Mouse (Mus musculus): ENCODE data around the gene Stag3. TPM values are rescaled to one million over a fixed set of nuclear protein-coding genes. Genes with fewer than 3 reads are reported as not detected.

Gene Stag3
- polyA plus RNA-seq, 1 experiment = 0.33 TPM

- 71% methylated on average over 2 of the region's 2 CpGs for WGBS
- no peak overlapping the region for H3K4me3 ChIP-seq (ENCODE audit: low read depth, low read length)
These were observed 19.6 kb downstream of the Stag3 start for GRCm38 (mm10) chr5:138299613-138300012.

GRCm38 (mm10) chr5:138312795-138313194 lies 32.8 kb downstream of the Stag3 start:
- H3K36me3 ChIP-seq (ENCODE audit: control insufficient read depth, insufficient read depth, low read length) = no peaks in the 10 kb centered on the region
- H3K4me1 ChIP-seq (ENCODE audit: control insufficient read depth, insufficient read depth, insufficient read length, low read length) = no peaks in the 10 kb centered on the region
- no peak overlapping the region for H3K27ac ChIP-seq (ENCODE audit: insufficient read depth, low read depth, low read length)
- H3K4me3 ChIP-seq (ENCODE audit: low read depth, low read length) = no peak overlapping the region
- 78% methylated on average over 3 of the region's 3 CpGs for WGBS
- H3K27me3 ChIP-seq (ENCODE audit: control insufficient read depth, insufficient read depth, low read length) = no peaks in the 10 kb centered on the region
- no peak for TF ChIP-seq POLR2A (IDR thresholded peaks at IDR 0.05; ENCODE audit: low read depth, low read length)
- no peak for TF ChIP-seq CTCF (IDR thresholded peaks at IDR 0.05; ENCODE audit: extremely low read depth, insufficient read length, insufficient replicate concordance, low read depth, low read length)

More at GRCm38 (mm10) chr5:138299613-138300012, 19.6 kb downstream of the Stag3 start:
- Histone ChIP-seq H3K27ac (ENCODE audit: insufficient read depth, low read depth, low read length) (no peak overlapping the region), H3K36me3 (ENCODE audit: control insufficient read depth, insufficient read depth, low read length) (no peaks in the 10 kb centered on the region), H3K27me3 (ENCODE audit: control insufficient read depth, insufficient read depth, low read length) (no peaks in the 10 kb centered on the region), H3K4me1 (ENCODE audit: control insufficient read depth, insufficient read depth, insufficient read length, low read length) (no peaks in the 10 kb centered on the region)
- TF ChIP-seq POLR2A (IDR thresholded peaks at IDR 0.05; ENCODE audit: low read depth, low read length) (no peak), CTCF (IDR thresholded peaks at IDR 0.05; ENCODE audit: extremely low read depth, insufficient read length, insufficient replicate concordance, low read depth, low read length) (no peak)

GRCm38 (mm10) chr5:138341661-138342060 lies 61.6 kb downstream of the Stag3 start, which contains the start of gene Pvrig:
Gene Pvrig, plus strand, starts transcription at chr5:138341961.
- Histone ChIP-seq H3K36me3 (ENCODE audit: control insufficient read depth, insufficient read depth, low read length) (no peaks in the 10 kb centered on the region), H3K27me3 (ENCODE audit: control insufficient read depth, insufficient read depth, low read length) (no peaks in the 10 kb centered on the region), H3K27ac (ENCODE audit: insufficient read depth, low read depth, low read length) (peak within 1 kb of the TSS; percentile 31), H3K4me1 (ENCODE audit: control insufficient read depth, insufficient read depth, insufficient read length, low read length) (no peaks in the 10 kb centered on the region), H3K4me3 (ENCODE audit: low read depth, low read length) (peak within 1 kb of the TSS; percentile 54)
- 62% methylated on average over 2 of the region's 2 CpGs for WGBS
- TF ChIP-seq POLR2A (IDR thresholded peaks at IDR 0.05; ENCODE audit: low read depth, low read length) (no peak), CTCF (IDR thresholded peaks at IDR 0.05; ENCODE audit: extremely low read depth, insufficient read length, insufficient replicate concordance, low read depth, low read length) (no peak)

GRCm38 (mm10) chr5:138343216-138343615 lies 63.2 kb downstream of the Stag3 start:
- Histone ChIP-seq H3K27me3 (ENCODE audit: control insufficient read depth, insufficient read depth, low read length) (no peaks in the 10 kb centered on the region), H3K4me1 (ENCODE audit: control insufficient read depth, insufficient read depth, insufficient read length, low read length) (no peaks in the 10 kb centered on the region), H3K27ac (ENCODE audit: insufficient read depth, low read depth, low read length) (peak overlapping the region; percentile 44; the same call in 1 of the 2 replicates), H3K36me3 (ENCODE audit: control insufficient read depth, insufficient read depth, low read length) (no peaks in the 10 kb centered on the region), H3K4me3 (ENCODE audit: low read depth, low read length) (no peak overlapping the region)
- TF ChIP-seq CTCF (IDR thresholded peaks at IDR 0.05; ENCODE audit: extremely low read depth, insufficient read length, insufficient replicate concordance, low read depth, low read length) = no peak
- TF ChIP-seq POLR2A (IDR thresholded peaks at IDR 0.05; ENCODE audit: low read depth, low read length) = no peak
- WGBS = 81% methylated on average over 3 of the region's 3 CpGs

Other genes with a start within 250 kb of the Stag3 start
- gene Smok3c, start 227.0 kb upstream of the Stag3 start, polyA plus RNA-seq (2012; rRNA removed) = not detected in 2 replicates
- 0.63 and 1.4 TPM in 2 replicates for gene Zkscan1, start 195.2 kb upstream of the Stag3 start, polyA plus RNA-seq (2012; rRNA removed)
- 2.5 and 3.2 TPM in 2 replicates for gene Zscan21, start 163.3 kb upstream of the Stag3 start, polyA plus RNA-seq (2012; rRNA removed)
- gene Zfp113, start 124.5 kb upstream of the Stag3 start, polyA plus RNA-seq (2012; rRNA removed) = 0.28 and 0.81 TPM in 2 replicates
- gene Cops6, start 119.2 kb upstream of the Stag3 start, polyA plus RNA-seq (2012; rRNA removed) = 32.7 and 61.2 TPM in 2 replicates
- 11.0 and 18.3 TPM in 2 replicates for gene Ap4m1, start 108.2 kb upstream of the Stag3 start, polyA plus RNA-seq (2012; rRNA removed)
- gene Mcm7, start 107.8 kb upstream of the Stag3 start, polyA plus RNA-seq (2012; rRNA removed) = 10.8 and 25.2 TPM in 2 replicates
- 25.5 and 46.4 TPM in 2 replicates for gene Taf6, start 92.8 kb upstream of the Stag3 start, polyA plus RNA-seq (2012; rRNA removed)
- 0.39 and 1.5 TPM in 2 replicates for gene Cnpy4, start 92.8 kb upstream of the Stag3 start, polyA plus RNA-seq (2012; rRNA removed)
- gene Mblac1, start 85.9 kb upstream of the Stag3 start, polyA plus RNA-seq (2012; rRNA removed) = 2.4 and 3.0 TPM in 2 replicates
- gene Nxpe5, start 54.3 kb upstream of the Stag3 start, polyA plus RNA-seq (2012; rRNA removed) = 0.61 and 0.70 TPM in 2 replicates
- gene Lamtor4, start 24.8 kb upstream of the Stag3 start, polyA plus RNA-seq (2012; rRNA removed) = 87.3 and 168 TPM in 2 replicates
- gene BC037034, start 16.2 kb upstream of the Stag3 start, polyA plus RNA-seq (2012; rRNA removed) = 34.7 and 56.7 TPM in 2 replicates
- gene Gal3st4, start 7.4 kb upstream of the Stag3 start, polyA plus RNA-seq (2012; rRNA removed) = 0.15 and 0.28 TPM in 2 replicates
- gene Gm43720, start 282 bp upstream of the Stag3 start, polyA plus RNA-seq (2012; rRNA removed) = not detected in 2 replicates
- 1.1 and 1.4 TPM in 2 replicates for gene Gpc2, start 235 bp upstream of the Stag3 start, polyA plus RNA-seq (2012; rRNA removed)
- 1.2 and 1.4 TPM in 2 replicates for gene Pvrig, start 61.7 kb downstream of the Stag3 start, polyA plus RNA-seq (2012; rRNA removed)
- gene Zfp157, start 161.2 kb downstream of the Stag3 start, polyA plus RNA-seq (2012; rRNA removed) = 1.2 and 1.8 TPM in 2 replicates

Data from small intestine, adult 2 months (tissue).